Mouse (Mus musculus) common myeloid progenitor, adult 5-6 weeks (primary cell): ENCODE measurements around the gene 1110008L16Rik. TPM values are rescaled to one million over a fixed set of nuclear protein-coding genes. Genes with fewer than 3 reads are reported as not detected.

Source experiments
- total RNA-seq: library from RNA; stranded (forward); fragments of 200-1000, 187-1606 nt; gene quantifications from 2 replicates; pipeline ENCODE4 v1.2.3, GENCODE M21; 2017

The 1110008L16Rik gene
- total RNA-seq, 1 experiment from 2014 or later, result 35.7 TPM

Other genes starting within 250 kb of the 1110008L16Rik start
- 10.0 and 10.2 TPM in 2 replicates for gene 2700097O09Rik, start 219.5 kb upstream of the 1110008L16Rik start, total RNA-seq
- 153 and 172 TPM in 2 replicates for gene Srp54a, start 219.3 kb upstream of the 1110008L16Rik start, total RNA-seq
- 11.4 and 18.5 TPM in 2 replicates for gene Fam177a, start 175.1 kb upstream of the 1110008L16Rik start, total RNA-seq
- gene Srp54b, start 144.5 kb upstream of the 1110008L16Rik start, total RNA-seq, result 58.1 and 71.5 TPM in 2 replicates
- gene 1700047I17Rik2, start 100.0 kb upstream of the 1110008L16Rik start, total RNA-seq, result not detected in 2 replicates
- gene Srp54c, start 69.4 kb upstream of the 1110008L16Rik start, total RNA-seq, result 94.8 and 98.0 TPM in 2 replicates
- 26.4 and 32.9 TPM in 2 replicates for gene Ppp2r3c, start 3.4 kb downstream of the 1110008L16Rik start, total RNA-seq
- 326 and 362 TPM in 2 replicates for gene Psma6, start 84.6 kb downstream of the 1110008L16Rik start, total RNA-seq
- 53.1 and 54.6 TPM in 2 replicates for gene Nfkbia, start 193.1 kb downstream of the 1110008L16Rik start, total RNA-seq